Mouse (Mus musculus) cerebellum, postnatal 25 days (tissue): Measurements from ENCODE around the gene Vwa1.

Experiments used
- DNase-seq, 2 experiments: peaks; one replicate each; pipeline ENCODE4 v3.0.0; 2021; ENCODE audit warnings: mixed read lengths in 2 of 2

Gene Vwa1

GRCm38 (mm10) chr4:155744474-155744873 is 30.0 kb downstream of the Vwa1 start:
- DNase-seq, result peak; percentile 70 to 78

DNA sequence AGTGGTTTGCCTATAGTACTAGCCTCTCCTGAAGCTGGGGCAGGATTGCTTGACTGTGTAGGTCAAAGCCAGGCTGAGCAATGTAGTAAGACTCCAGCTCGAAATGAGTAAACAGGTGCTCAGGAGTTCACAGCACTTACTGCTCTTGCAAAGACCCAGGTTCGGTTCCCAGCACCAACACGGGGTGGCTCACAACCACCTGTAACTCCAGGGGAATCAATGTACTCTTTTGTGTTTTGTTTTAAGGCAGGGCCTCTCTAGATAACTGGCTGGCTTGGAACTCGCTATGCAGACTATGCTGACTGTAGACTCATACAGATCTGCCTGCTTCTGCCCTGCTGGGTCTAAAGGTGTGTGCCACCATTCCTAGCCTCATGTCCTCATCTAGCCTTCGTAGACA is 31.8 kb downstream of the Vwa1 start:
- DNase-seq, result no peak

- peak in 1 of 2 experiments; percentile 41 for DNase-seq
Measured at GRCm38 (mm10) chr4:155740681-155741080, 33.8 kb downstream of the Vwa1 start.

DNA sequence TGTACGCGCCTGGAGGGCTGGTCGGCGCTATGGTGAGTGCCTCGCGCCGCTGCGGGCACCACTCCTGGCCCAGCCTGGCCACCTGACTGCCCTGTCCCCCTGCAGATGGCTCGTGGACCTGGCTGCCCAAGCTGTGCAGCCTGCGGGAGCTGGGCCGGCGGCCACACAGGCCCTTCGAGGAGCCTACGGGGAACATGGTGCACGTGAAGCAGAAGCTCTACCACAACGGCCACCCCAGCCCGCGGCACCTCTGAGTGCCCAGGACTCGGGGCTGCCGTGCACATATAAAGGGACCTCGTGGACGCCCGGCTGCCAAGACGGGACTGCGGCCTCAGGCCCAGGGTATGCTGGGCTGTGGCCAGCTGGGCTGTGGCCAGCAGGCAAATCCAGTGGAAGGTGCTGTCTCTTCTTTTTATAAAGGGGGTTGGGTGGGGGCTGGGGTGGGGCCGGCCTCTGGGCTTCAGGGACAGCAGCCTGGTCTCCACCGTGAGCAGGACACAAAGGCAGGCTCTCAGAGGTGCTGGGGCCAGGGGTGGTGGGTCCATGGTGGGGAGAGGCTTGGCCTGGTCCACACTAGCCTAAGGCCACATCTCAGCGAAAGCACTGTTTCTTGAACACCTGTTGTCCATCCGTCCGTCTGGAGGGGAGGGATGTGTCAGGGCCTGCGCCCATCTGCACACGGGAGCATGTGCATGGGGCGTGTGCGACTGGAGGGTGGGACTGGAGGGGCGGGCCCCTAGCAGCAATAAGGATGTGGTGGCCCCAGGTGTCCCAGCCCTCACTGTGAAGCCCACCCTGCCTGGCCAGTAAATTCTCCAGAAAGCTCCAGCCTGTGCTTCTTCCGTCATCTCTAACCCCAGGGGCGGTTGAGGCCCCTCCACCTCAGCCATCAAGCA is 34.5 kb downstream of the Vwa1 start:
- peak; percentile 87 to 88 for DNase-seq

- no peak for DNase-seq
Measured at GRCm38 (mm10) chr4:155739152-155739551, 35.3 kb downstream of the Vwa1 start.

DNA sequence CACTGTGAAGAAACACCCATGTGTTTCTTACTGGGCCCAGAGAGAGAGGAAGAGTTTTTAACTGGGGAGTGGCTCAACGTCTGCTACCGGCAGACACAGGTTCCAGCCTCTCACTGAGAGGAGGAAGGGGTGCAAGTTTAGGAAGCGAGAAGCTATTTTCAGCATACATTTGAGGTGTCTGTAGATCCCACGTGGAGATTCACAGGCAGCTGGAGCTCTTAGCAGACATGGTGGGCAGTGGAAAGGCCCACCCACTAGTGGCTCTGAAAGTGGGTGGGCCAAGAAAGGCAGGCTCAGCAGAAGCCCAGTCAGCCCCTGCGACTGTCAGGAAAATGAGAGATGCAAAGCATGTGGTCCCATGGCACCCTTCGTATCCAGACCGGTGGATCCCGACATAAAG is 36.2 kb downstream of the Vwa1 start:
- no peak for DNase-seq

GRCm38 (mm10) chr4:155736421-155736820 is 38.1 kb downstream of the Vwa1 start:
- peak; percentile 40 to 48 for DNase-seq

- DNase-seq, result peak in 1 of 2 experiments; percentile 41
Measured at GRCm38 (mm10) chr4:155735788-155736187, 38.7 kb downstream of the Vwa1 start.

- DNase-seq, result peak; percentile 86 to 89
Measured at GRCm38 (mm10) chr4:155734951-155735702, 39.4 kb downstream of the Vwa1 start.

DNA sequence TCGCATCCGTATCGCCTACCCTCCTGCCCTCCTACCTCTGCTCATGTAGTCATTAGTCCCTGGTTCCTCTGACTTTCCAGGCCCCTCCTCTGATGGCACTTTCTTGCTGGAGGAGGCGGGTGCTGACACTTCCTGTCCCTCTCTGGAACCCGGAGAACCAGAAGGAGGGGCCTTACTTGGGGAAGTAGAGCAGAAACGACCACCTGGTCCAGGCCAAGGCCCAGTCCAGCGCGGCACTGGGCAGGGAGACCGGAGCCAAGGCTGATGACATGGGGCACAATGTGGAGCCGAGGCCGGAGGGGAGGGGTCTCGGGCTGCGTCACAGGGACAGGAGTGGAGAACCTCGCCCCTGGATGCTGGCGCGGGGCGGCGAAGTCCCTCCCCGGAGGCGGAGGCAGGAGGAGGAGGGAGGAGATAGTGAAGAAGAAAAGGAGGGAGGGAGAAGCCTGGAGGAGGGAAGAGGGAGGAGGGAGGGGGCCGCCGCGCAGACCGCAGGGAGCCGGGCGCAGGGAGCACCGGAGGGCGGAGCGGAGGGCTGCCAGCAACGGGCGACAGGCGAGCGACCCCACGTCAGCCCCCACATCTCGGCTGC is 40.1 kb downstream of the Vwa1 start, which contains the start of gene Tmem240:
Tmem240 (plus strand) TSS at position 451 of the 592 bp plus-strand sequence.
- DNase-seq, result peak; percentile 97

GRCm38 (mm10) chr4:155733267-155733666 is 41.2 kb downstream of the Vwa1 start:
- peak in 1 of 2 experiments; percentile 31 for DNase-seq

- DNase-seq, result no peak
Measured at GRCm38 (mm10) chr4:155727993-155728392, 46.5 kb downstream of the Vwa1 start.

- DNase-seq, result peak; percentile 64 to 66
Measured at GRCm38 (mm10) chr4:155721668-155722083, 52.8 kb downstream of the Vwa1 start.
